Mouse (Mus musculus) heart, postnatal 0 days (tissue): ENCODE measurements at regions not wholly inside any gene's neighbourhood (a gene's known extent, or its start where the extent isn't known, plus 50 kb on each side); places are given as distances from the start of the nearest gene placed in this dataset.

Experiments used
- ATAC-seq: fragments of 200-750 bp; cut with Nextera tagmentation; 2 replicates; pipeline ENCODE4 v1.8.0; 2017; ENCODE audit warnings: low read depth, moderate number of reproducible peaks, moderate library complexity; ENCODE audit not compliant: insufficient read depth
- DNase-seq: peaks from one replicate; pipeline ENCODE4 v3.0.0-alpha.2; 2016; ENCODE audit warnings: low spot score
- H3K27ac ChIP-seq: fragments of 300-500 bp; sonication (generic); 2 replicates; pipeline ENCODE4 v1.5.1; 2014; ENCODE audit warnings: low read depth, mild to moderate bottlenecking
- H3K27me3 ChIP-seq: fragments of 300-500 bp; sonication (generic); 2 replicates; pipeline ENCODE4 v1.6.1; 2014; ENCODE audit warnings: low read length, mixed read lengths; ENCODE audit not compliant: control insufficient read depth, insufficient read depth
- H3K36me3 ChIP-seq: fragments of 300-500 bp; sonication (generic); replicated peaks from 2 replicates; pipeline ENCODE4 v1.6.1; 2014; ENCODE audit warnings: low read length, mixed read lengths; ENCODE audit not compliant: control insufficient read depth, insufficient read depth
- H3K4me1 ChIP-seq: fragments of 300-500 bp; sonication (generic); 2 replicates; pipeline ENCODE4 v1.6.1; 2014; ENCODE audit warnings: antibody characterized with exemption; ENCODE audit not compliant: control insufficient read depth, insufficient read depth
- H3K4me2 ChIP-seq: fragments of 300-500 bp; sonication (generic); 2 replicates; pipeline ENCODE4 v1.6.1; 2014; ENCODE audit warnings: low read depth, mild to moderate bottlenecking, low read length, moderate library complexity
- H3K4me3 ChIP-seq: fragments of 300-500 bp; sonication (generic); 2 replicates; pipeline ENCODE4 v1.5.1; 2014; ENCODE audit warnings: low read depth, low read length
- H3K9ac ChIP-seq: fragments of 300-500 bp; sonication (generic); replicated peaks from 2 replicates; pipeline ENCODE4 v1.6.1; 2014; ENCODE audit warnings: low read depth, low read length, mixed read lengths
- H3K9me3 ChIP-seq: fragments of 300-500 bp; sonication (generic); replicated peaks from 2 replicates; pipeline ENCODE4 v1.6.1; 2016; ENCODE audit warnings: low read length; ENCODE audit not compliant: control insufficient read depth
- CTCF ChIP-seq: IDR thresholded peaks from 2 replicates; pipeline ENCODE4 v1.5.1; 2016; ENCODE audit warnings: antibody characterized with exemption, control low read depth, low read depth
- EP300 ChIP-seq: IDR thresholded peaks from 2 replicates; pipeline ENCODE4 v1.6.1; 2016; ENCODE audit warnings: antibody characterized with exemption, low read depth
- WGBS: fragments of 180-500 bp; shearing (Covaris S2); extraction: QIAGEN DNeasy Blood & Tissue Kit; methylation state at CpG from one replicate; pipeline ENCODE4 v1.1.7; 2014; 5-methylcytosine and 5-hydroxymethylcytosine counted together

DNA sequence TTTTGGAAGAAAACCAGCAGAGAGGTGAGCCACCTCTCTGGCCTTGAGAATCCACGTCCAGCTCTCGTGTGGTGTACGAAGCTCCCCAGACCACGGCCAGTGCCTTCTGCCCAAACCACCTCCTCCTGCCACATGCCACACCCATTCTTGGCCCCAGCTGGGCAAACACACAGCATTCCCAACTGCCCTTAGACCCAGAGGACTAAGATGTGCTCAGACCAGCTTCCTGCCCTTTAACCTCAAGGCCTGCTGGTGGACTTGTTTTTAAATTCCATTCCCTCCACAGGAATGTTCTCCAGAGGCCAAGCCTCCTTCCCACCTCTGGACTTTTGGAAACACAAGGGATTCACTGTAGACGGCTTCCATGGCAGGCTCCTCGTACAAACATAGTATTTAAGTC, 82.5 kb upstream of the Tle3 start:
- WGBS = 66% methylated on average over 6 of the region's 6 CpGs

DNA sequence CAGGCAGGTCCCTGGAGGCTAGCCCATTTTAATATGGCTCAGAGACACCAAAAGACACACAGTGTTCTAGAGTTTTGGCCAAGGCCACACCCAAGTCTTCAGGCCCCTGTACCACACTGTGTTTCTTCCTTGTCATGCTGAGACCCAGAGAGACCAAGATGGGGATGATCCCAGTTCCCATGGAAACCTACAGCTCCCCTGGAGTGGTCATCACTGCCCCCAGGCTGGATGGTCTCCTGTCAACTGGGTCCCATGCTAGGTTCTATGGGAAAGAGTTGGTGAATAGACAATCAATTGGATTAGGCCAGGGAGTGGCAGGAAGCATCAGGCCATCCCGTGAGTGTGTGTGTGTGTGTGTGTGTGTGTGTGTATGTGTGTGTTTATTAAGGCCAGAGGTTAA, 80.5 kb upstream of the Tle3 start:
- Histone ChIP-seq H3K27ac (no peak overlapping the region), H3K27me3 (peaks cover 83% of the 10 kb centered on the region), H3K4me3 (no peak overlapping the region), H3K36me3 (no peaks in the 10 kb centered on the region), H3K9me3 (peaks cover 6% of the 10 kb centered on the region), H3K4me2 (no peak overlapping the region), H3K4me1 (no peaks in the 10 kb centered on the region), H3K9ac (no peak overlapping the region)
- no peak for TF ChIP-seq CTCF
- no peak for TF ChIP-seq EP300
- 75% methylated on average over 1 of the region's 1 CpGs for WGBS
- ATAC-seq (no peak), DNase-seq (no peak)

More for the DNA sequence above, 82.5 kb upstream of the Tle3 start:
- Histone ChIP-seq H3K4me3 (no peak overlapping the region), H3K9ac (no peak overlapping the region), H3K27me3 (peaks cover 81% of the 10 kb centered on the region), H3K36me3 (no peaks in the 10 kb centered on the region), H3K4me1 (no peaks in the 10 kb centered on the region), H3K4me2 (no peak overlapping the region), H3K27ac (no peak overlapping the region), H3K9me3 (peaks cover 6% of the 10 kb centered on the region)
- no peak for DNase-seq
- ATAC-seq = no peak; the same call in 1 of the 2 replicates
- TF ChIP-seq CTCF (no peak), EP300 (no peak)

DNA sequence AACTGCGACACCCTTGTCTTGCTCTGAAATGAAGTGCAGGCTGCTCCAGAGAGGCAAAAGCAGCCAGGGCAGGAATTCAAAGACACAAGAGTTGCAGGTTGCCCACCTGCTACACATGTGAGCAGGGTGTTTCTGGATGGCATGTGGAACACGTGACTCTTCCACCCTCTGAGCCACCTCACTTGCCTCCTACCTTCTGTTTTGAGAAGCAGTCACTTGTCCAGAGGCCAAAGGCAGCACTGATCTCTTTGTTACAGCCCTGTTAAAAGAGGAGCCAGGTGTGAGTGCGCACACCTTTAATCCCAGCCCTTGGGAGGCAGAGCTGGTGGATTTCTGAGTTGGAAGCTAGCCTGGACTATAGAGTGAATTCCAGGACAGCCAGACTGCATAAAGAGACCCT, 79.7 kb upstream of the Tle3 start:
- Histone ChIP-seq H3K4me2 (no peak overlapping the region), H3K36me3 (no peaks in the 10 kb centered on the region), H3K9me3 (peaks cover 6% of the 10 kb centered on the region), H3K4me3 (no peak overlapping the region), H3K27me3 (peaks cover 88% of the 10 kb centered on the region), H3K4me1 (no peaks in the 10 kb centered on the region), H3K9ac (no peak overlapping the region), H3K27ac (no peak overlapping the region)
- no peak for ATAC-seq
- DNase-seq = no peak
- WGBS = 65% methylated on average over 3 of the region's 3 CpGs
- TF ChIP-seq CTCF (no peak), EP300 (no peak)

DNA sequence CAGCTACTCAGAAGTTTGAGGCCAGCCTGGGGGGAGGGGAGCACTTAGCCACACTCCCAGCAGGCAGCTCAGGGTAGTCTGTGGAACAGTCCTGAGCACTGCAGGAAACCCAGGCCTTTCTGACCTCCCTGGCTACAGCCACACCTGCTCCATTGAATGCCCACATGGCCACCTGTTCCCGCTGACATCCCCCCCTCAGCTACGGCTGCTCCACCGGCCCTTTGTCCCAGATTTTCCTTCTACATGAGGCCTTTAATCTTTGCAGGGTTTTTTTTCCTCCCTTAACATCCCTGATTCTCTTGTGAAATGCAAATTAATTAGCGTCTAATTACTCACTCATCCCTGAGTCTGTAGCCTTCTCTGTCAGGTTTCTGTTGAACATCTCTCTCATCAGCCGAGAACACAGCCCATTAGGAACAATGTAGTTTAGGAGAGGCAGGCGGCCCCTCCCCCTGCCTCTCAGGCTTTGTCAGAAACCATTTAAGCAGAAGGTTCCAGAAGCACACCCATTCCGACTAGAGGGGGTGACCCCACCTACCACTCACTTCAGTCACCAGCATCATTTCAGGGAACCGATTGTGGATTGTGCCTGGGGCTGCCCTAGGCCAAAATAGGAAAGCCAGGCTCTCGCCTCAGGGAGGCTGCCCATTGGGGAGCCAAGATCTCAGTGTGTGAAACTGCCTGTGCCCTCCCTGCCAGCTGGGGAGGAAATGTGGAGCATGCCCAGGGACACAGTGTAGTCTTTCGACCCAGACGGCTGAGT, 78.8 kb upstream of the Tle3 start:
- no peaks in the 10 kb centered on the region for H3K9me3 ChIP-seq
- no peak overlapping the region for H3K4me3 ChIP-seq
- TF ChIP-seq EP300 (no peak), CTCF (no peak)
- ATAC-seq (no peak), DNase-seq (no peak)
- WGBS = 56% methylated on average over 11 of the region's 11 CpGs
- no peak overlapping the region for H3K9ac ChIP-seq
- H3K27me3 ChIP-seq = peaks cover 92% of the 10 kb centered on the region
- H3K4me2 ChIP-seq = no peak overlapping the region
- H3K36me3 ChIP-seq = no peaks in the 10 kb centered on the region
- no peak overlapping the region for H3K27ac ChIP-seq
- H3K4me1 ChIP-seq = no peaks in the 10 kb centered on the region

DNA sequence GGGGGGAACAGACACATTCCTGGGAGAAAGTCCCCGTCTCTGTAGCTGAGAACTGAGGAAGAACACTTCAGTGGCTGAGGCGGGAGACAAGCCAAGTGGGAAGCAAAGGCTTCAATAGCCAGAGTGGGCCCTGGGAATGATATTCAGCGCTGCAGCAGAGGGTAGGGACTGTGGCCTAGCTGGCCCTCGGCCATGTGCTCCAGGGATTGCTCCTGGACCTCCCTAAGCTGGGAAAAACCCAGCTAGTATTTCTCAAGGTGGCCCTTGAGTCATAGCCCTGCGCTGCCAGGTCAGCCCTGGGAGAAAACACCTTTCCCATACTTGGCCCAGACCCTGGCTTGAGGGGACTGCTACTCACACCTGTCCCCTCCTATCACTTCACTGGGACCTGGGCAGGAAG, 77.2 kb upstream of the Tle3 start:
- no peak for TF ChIP-seq EP300
- no peak for TF ChIP-seq CTCF
- Histone ChIP-seq H3K4me3 (no peak overlapping the region), H3K9me3 (no peaks in the 10 kb centered on the region), H3K27me3 (peaks cover 90% of the 10 kb centered on the region), H3K36me3 (no peaks in the 10 kb centered on the region), H3K4me2 (no peak overlapping the region), H3K4me1 (no peaks in the 10 kb centered on the region), H3K9ac (no peak overlapping the region), H3K27ac (no peak overlapping the region)
- 78% methylated on average over 5 of the region's 5 CpGs for WGBS
- DNase-seq (no peak), ATAC-seq (no peak)

DNA sequence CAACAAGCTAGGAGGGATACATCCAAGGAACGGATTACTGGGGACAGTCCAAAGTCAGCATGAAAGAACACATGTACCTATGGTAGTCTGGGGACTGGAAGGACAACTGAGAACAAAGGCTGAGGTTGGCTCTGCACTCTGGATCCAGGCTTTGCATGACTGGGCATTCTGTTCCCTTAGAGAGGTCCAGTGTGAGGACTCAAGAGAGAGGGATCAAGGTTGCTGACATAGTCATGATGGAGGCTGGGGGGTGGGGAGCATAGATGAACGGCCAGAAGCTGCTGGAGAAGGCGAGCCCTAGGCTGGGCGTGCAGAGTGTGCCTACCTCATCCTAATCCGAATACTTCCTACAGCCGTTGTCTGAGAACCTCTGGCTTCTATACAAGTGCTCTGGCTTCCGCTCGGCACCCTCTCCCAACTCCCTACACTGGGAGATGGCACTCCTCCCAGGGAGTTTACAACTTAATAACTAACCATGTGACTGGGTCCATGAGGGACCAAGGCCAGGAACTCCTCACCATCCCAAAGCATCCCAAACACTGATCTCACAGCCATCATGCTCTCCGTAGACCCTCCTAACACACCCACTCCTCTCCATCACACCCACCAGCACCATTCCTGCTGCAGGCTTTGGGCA, 75.7 kb upstream of the Tle3 start:
- WGBS = 89% methylated on average over 9 of the region's 9 CpGs
- Histone ChIP-seq H3K36me3 (no peaks in the 10 kb centered on the region), H3K4me2 (no peak overlapping the region), H3K27me3 (peaks cover 92% of the 10 kb centered on the region), H3K27ac (no peak overlapping the region), H3K4me3 (no peak overlapping the region), H3K9me3 (no peaks in the 10 kb centered on the region), H3K4me1 (no peaks in the 10 kb centered on the region), H3K9ac (no peak overlapping the region)
- ATAC-seq = no peak
- no peak for DNase-seq
- TF ChIP-seq EP300 = no peak
- no peak for TF ChIP-seq CTCF
